Mouse (Mus musculus) heart, adult 18-20 months (tissue): ENCODE results near the gene Chmp6. TPM values are rescaled to one million over a fixed set of nuclear protein-coding genes. Genes with fewer than 3 reads are reported as not detected.

Experiments used
- DNase-seq, 2 experiments: peaks; one replicate each; pipeline ENCODE4 v3.0.0; 2021 to 2022; ENCODE audit warnings: mixed read lengths in 1 of 2
- total RNA-seq, 2 experiments: library from RNA; stranded (reverse); gene quantifications; 2 replicates each; pipeline ENCODE4 v1.2.3; 2021

Chmp6 gene
- total RNA-seq, 2 experiments from 2014 or later: 27.8 to 30.2 TPM

DNA sequence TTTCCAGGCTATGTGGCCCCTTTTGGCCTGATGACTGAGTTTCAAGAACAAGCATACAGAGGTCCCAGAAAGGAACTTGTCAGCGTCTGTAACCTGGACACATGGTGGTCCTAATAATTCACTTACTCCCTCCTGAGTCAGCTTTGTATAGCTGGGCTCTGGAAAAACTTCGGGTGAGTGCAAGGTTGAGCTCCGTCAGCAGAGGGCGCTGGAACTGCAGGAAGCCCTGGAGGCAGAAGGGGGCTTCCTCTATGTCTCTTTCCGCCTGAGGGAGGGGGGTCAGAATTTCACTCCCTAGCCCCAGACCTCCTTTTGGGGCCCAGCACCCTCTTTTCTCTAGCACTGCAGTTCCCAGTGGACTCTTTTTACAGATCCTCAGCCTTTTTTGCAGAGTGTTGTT, 3.8 kb upstream of the Chmp6 start:
- peak; percentile 52 to 84 for DNase-seq

DNA sequence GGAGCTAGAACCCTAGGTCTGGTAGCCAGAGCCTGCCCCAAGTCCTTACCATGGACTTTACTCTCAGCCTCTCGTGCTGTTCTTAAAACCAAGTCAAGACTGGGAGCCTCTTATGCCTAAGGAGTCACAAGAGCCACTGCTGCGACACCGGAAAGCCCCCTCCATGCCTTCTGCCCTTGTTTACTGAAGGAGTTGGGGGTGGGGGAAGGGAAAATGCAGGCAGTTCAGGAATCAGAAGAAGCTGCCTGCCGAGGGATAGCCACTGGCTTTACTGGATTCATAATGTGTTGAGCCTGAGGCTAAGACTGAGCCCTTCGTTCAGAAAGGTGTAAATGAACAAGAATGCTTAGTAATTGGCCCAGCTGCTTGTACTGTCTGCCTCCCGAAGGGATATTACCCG, 396 bp upstream of the Chmp6 start:
- DNase-seq: no peak

DNA sequence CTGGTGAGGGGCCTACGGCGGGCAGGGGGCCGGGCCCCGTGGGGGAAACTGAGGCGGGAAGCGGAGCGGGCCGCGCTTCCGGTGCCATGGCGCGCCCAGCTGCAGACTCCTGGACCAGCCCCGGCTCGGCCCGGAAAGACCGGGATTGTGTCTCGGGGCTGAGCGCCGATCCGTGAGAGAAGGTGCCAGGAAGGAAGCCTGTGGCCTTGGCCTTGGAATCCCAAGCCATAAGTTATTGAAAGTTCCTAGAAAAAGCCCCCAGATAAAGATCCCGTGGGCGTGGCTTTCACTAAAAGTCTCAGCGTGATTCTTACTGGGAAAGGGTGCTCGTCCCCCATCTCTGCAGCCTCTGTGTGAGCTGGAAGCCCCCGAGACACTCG, 684 bp downstream of the Chmp6 start:
- no peak for DNase-seq

DNA sequence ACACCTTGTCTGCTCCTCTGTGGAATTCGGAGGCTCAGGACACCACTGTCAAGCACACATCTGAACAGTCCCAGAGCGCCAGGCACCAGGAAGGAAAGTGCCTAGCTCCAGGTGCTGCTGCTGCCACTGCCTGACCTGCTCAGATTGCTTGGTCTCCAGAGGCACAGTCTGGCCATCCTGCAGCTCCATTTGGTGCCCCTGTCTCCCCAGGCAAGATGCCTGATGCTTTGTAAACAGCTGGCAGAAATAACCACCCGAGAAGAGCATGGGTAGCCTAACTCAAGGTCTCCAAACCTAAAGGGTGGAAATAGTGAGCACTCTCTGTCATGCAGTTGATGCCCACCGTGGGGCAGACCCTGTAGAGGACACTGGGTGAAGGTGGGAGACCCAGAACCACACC, 1.1 kb downstream of the Chmp6 start:
- no peak for DNase-seq

DNA sequence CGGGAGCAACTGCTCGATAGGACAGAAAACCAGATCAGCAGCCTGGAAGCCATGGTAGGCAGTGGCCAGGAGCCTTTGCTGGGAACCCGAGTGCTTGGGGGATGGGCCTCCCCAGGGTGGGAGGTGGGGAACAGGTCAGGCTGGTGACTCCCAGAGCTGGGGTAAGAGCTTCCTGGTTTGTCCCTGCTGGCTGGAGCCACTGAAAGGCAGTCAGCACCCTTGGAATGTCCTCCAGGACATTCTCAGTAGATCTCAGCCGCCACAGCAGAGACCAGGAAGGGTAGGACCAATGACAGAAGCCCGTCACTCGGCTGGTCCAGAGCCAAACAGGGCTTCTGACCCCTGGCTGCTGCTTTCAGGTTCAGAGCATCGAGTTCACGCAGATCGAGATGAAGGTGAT, 2.4 kb downstream of the Chmp6 start:
- DNase-seq: no peak

DNA sequence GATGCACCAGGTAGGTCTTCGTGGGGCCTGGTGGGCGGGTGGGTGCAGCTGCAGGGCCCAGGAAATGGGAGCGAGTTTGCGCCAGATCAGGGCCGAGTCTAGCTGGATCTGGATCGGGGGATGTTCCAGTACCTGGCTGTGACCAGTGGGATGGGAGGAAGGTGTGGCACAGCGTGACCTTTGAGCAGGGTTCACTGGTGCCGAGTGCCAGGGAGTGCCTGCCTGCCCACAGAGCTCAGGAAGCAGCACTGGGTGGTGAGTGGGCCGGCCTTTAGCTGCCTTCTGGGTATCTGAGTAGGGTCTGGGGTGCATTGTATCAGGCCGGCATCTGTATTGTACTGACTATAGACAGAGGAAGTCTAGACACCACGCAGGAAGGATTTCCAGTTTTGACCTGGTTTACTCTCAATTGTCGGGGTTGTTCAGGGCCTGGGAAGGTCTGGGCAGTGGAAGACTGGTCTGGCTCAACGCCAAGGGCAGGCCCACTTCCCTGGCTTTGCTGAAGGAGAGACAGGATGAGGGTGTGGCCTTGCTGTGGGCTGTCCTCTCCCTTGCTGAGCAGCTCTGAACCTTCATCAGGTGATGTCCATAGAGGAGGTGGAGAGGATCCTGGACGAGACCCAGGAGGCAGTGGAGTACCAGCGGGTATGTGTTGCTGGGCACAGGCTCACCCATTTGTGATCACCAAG, 3.0 kb downstream of the Chmp6 start:
- DNase-seq: peak; percentile 60 to 84

DNA sequence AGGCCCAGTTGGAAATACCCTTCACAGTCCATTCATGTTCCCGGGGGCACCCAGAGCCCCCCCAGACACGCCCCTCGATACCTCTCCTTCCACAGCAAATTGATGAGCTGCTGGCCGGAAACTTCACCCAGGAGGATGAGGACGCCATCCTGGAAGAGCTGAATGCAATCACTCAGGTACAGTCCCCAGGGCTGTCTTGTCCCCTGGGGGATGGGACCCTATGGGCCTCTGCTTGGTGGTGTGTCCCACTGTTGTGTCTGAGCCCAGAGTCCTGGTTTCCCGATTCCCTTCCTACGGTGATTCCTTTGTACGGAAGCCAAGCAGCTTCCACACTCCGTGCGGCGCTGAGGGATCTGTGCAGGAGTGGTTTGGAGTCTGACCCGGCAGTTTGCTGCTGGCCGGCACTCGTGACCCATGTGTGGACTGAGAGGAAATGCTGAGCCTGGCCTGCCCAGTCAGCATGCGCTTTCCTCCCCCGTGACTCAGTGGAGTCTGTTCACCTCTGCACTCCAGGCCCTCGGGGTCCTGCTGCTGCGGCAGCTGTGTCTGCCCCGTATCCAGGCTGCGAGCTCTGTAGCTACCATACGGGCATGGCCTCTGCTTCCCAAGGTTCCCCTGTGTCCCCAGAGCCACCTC, 3.7 kb downstream of the Chmp6 start:
- DNase-seq: peak in 1 of 2 experiments; percentile 48

DNA sequence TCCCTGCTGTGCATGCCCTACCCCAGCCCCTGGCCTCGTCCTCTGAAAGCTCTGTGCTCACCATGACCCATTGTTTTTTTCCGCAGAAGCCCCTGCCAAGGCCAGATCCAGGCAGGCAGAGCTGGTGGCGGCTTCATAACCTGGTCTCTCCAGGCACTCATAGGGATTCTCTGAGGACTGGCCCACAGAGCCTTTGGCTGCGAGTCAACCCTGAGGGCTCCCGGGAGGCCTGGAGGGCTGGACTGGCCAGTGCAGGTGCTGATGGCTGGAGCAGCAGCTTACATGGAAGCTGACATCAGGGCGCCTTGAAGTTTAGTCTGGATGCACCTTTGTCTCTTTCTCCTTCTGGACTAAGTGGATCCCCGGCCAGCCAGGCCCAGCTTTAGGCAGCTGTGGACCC, 5.3 kb downstream of the Chmp6 start:
- DNase-seq: no peak

DNA sequence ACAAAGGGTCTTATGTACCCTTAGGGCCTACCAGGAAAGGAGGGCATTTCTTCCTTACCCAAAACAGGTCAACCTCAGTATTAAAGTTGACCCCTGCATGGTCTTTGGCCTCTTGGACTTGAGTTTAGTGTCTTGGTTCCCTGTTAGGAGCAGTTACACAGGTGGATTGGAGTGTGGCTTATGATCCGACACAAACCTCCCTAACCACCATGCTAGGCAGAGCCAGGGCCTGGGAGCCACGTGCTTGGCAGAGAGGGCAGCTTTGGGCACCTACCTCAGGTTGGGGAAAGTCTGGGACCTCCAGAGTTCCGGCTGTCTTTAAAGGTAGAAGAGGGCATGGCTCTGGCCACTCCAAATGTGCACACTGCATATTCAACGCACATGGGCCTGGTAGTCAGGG, 6.2 kb downstream of the Chmp6 start:
- no peak for DNase-seq

DNA sequence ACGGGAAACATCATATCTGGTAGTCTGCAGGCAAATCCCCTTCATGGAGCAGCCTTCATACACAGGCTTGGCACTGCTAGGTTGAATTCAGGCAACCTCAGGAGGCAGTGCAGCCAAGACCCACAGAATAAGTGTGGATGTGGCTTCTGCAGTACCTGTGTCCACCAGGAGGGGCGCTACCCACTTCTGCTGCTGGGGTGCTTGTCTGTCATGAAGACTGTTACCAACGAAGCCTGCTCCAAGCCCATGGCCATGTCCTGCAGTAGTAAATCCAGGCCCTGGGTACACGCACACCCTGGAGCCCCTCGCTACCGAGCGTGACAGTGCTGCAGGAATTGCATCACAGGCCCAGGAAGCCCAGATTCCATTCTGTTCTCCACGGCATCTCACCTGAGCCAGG, 6.7 kb downstream of the Chmp6 start:
- peak; percentile 40 to 77 for DNase-seq

DNA sequence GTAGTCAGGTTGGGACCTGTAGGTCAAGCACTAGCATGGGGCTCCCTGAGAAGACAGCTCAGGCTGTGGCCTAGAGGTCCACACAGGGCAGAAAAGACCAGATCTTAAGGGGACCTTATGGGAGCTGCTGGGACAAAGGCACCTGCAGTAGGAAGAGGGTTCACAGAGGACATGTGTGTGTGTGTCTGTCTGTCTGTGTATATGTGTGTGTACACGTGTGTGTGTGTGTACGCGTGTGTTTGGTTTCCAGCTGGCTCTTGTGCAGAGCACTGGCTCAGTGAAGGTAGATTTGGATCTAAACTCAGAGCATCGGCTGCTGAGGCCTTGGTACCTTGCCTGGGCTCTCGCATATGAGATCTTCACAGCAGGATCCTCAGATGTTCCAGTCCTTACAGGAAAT, 7.4 kb downstream of the Chmp6 start:
- no peak for DNase-seq

DNA sequence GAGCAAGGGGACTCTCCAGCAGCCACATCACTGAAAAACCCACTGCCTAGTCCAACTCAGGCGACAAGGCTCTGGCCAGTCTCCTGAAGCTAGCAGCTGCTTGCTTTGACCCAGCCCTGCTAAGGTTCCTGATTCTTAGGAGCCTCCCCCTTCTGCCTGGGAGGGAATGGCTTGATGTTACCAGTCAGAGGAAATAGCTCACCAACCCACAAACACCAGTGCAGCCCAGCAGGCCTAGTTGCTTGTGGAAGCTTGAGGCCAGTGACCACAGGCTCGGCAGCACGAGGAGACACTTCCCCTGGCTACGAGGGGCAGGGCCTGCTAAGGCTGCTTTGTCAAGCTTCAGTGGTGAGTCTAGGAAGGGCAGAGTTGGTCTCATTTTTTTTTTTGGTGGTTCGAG, 11.9 kb downstream of the Chmp6 start:
- peak in 1 of 2 experiments; percentile 76 for DNase-seq

DNA sequence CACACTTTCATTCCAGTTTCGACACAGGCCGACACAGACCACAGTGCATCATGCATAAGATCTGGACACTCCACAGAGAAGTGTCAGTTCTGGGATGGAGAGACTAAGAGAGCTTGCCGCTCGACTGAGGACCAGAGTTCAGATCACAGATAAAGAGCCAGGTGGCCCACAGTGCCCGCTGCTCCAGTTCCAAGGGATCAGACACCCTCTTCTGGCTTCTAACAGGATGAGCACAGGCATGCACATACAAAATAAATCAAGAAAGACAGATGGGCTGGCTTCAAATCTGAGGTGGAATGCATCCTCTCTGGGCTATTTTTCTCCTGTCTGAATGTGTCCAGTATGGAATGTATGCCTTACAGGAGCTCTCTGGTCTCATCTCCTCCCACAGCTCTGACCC, 13.5 kb downstream of the Chmp6 start:
- DNase-seq: no peak

DNA sequence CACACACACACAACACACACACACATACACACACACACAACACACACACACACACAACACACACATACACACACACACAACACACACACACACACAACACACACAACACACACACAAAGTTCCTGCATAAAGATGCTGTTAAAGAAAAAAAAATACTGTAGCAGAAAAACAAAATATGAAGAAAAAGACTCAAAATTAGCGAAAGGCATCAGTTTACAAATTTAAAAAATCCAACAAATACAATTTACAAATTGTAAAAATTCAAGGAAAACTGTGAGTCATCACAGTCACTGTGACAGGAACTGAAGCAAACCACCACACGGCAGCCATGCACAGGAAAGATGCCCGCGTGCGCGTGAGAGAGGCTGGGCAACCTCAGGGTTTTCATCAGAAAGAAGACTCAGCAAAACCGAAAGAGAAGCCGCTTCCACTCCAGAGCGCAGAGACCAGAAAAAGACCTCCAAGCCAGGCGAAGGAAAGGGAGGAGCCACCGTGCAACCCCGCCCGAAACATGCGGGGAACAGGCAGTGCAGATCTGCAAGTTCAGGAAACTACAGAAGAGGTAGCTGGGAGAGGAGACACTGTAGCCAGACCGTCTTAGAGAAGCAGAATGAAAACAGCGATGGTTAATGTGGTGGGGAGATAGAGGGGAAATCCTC, 14.9 kb downstream of the Chmp6 start:
- peak; percentile 71 to 85 for DNase-seq

DNA sequence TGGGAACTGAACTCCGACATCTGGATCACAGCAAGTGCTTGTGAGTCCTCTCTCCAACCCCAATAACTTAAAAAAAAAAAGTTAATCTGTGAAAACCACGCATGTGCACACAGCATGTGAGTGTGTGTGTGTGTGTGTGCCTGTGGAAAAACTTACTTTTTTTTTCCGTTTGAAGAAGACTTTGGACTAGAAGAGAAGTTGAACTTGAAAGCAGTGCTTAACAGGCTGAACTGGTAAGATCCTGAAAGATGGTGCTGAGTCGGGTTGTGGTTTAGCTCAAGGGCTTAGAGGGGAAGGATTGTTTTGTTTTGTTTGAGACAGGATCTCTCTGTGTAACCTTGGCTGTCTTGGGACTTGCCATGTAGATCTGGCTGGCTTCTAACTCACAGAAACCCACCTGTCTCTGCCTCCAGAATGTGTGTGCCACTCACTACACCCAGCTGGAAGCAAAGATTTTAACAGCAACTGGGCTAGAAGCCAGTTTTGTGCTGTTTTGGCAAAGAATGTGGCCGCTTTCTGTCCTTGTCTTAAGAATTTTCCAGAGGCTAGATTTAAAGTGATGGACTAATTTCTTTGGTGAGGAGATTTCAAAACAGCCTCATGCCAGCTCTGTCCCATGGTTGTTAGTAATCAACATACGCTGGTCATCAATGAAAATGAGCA, 16.5 kb downstream of the Chmp6 start:
- no peak for DNase-seq

DNA sequence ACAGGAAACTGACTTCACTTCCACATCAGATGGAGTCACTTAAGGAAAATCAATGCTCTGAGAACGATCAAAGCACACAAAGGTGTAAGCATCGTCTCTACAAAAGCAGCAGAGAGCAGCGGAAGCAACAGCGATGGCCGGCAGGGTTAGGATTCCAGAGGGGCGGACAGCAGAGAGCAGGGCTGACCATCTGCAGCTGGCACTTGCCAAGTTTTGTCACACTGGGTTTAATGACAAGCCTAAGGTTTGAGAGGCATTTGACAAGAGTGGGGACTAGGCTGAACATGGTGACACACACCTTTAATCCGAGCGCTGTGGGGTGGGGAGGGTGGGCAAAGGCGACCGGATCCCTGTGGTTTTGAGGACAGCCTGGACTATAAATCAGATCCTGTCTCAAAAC, 18.6 kb downstream of the Chmp6 start:
- DNase-seq: no peak

DNA sequence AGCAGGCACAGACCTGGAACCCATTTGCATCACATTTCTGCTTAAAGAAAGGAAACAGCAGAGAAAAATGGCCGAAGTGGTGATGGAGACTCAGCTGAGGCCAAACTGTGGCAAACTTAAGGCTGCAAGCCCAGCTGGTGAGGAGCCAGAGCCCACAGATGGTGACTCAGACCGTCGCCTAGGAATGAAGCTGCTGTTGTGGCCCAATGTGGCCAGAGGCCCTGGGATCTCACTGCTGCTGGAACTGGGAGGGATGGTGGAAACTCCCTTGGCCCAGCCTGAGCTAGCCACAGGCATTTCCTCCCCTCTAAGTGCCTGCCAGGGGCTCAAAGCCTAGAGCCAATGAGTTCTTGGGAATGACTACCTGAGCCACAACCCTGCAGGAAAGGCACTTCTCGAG, 19.9 kb downstream of the Chmp6 start:
- DNase-seq: peak; percentile 40 to 82

DNA sequence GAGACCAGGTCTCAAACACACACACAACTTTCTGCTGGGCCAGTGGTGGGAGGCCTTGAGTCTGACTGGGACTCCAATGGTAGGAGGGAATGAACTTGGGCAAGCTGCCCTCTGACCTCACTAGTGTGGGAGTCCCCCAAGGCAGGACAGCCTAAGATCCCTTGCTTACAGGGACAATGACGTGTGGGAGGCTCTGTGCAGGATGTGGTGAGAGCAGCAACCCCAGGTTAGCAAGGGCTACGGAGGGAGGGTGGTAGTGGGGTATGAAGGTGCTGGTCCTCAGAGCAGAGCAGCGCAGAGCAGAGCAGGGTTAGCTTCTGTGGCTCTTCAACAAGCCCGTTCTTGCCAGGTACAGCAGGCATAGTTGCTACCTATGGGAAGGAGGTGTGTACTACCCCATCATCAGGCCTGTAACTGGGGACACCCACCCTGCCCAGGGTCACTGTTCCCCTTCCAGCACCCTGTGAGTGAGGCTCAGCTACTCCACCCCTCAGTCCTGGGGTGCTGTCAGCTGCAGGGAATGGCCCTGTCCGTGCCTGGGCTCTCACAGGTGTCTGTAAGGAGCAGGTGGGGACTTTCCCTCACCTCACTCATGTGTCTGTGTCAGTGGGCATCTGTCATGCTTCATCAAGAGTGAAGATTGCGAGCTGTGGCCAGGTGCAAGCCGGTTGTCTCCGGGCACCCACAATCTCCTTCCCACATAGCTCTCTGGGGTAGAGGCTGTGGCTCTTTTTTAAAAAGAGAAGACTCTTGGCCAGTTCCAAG, 20.8 kb downstream of the Chmp6 start:
- DNase-seq: no peak

DNA sequence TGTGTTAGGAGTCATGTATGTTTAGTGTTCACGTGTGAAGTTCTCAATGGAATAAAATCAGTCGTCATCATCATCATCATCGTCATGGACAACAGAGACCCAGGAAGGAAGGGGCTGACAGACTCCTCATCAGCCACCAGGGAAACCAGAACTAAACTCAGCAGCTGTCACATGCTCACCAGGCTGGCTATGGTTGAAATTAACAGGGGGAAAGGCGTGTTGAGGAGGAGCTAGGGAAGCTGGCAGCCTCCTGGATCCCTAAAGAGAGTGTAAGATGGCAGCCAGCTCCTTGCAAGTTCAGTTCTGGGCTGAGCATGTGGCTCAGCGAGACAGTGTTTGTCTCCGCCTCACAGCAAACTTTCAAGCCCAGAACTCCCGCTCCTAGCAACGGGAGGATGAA, 21.5 kb downstream of the Chmp6 start:
- DNase-seq: no peak

DNA sequence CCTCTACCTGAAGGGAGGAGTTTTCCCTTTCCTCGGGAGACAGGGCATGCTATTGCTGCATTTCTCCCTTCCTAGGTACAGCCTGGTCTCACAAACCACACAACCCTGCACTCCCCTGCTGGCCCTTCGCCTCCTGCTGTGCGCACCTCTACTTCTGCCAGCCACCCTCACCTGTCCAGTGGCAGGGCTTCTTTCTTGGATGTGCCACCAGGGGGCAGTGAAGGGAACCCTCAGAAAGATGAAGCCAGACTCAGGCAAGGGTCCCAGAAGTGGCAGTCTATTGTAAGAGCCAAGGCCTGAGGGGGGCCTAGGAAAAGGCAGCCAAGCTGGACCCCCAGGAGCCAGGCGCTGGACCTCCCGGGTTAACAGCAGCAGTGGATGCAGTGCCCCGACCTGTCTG, 22.2 kb downstream of the Chmp6 start:
- peak; percentile 61 to 84 for DNase-seq

DNA sequence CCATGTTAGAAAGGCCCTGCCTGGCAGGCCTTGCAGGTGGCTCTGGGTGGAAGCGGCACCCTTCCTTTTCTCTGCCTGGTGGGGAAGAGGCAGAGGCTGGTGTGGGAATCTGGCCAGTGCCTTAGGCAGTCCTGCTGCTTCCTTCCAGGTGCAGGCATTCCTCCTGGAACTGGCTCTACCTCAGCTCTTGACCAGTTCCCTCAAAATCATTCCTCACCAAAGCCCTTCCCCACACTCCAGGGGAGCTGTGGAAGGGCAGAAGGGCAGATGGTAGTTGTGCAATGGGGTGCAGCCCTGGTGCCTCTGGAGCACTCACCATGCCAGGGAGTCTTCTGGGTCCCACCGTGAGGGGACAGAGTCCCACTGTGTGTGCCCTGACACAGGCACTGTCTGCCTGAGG, 23.2 kb downstream of the Chmp6 start:
- no peak for DNase-seq

DNA sequence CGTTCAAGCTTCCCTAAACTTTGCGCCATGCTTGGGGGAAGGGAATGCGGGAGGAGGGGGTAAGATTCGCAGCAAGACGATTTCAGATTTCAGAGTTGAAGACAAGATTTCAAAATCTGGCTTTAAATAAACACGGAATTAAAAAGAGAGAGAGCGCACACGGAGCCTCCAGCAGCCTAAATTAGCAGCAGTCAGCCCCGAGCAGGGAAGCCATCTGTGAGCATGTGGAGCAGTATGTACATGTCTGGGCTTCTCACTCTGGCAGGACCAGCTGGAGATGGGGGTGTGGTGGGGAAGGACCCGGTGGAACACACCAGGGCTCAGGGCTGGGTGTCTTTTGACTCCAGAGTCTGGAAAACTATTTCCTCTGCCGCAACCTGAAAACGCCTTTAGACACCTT, 24.0 kb downstream of the Chmp6 start:
- no peak for DNase-seq
